Mouse (Mus musculus) hindbrain, embryonic 12.5 days (tissue): ENCODE data around the gene Henmt1. TPM values are rescaled to one million over a fixed set of nuclear protein-coding genes. Genes with fewer than 3 reads are reported as not detected.

ENCODE experiments used
- ATAC-seq: fragments of 200-750 bp; cut with Nextera tagmentation; 2 replicates; pipeline ENCODE4 v1.8.0; 2017; ENCODE audit warnings: moderate TSS enrichment; ENCODE audit not compliant: low FRiP score
- H3K27ac ChIP-seq: fragments of 300-500 bp; sonication (generic); 2 replicates; pipeline ENCODE4 v1.5.1; 2016; ENCODE audit warnings: mild to moderate bottlenecking
- H3K27me3 ChIP-seq: fragments of 300-500 bp; sonication (generic); 2 replicates; pipeline ENCODE4 v1.6.1; 2016; ENCODE audit warnings: mild to moderate bottlenecking
- H3K36me3 ChIP-seq: fragments of 300-500 bp; sonication (generic); 2 replicates; pipeline ENCODE4 v1.6.1; 2016; ENCODE audit warnings: mild to moderate bottlenecking
- H3K4me1 ChIP-seq: fragments of 300-500 bp; sonication (generic); 2 replicates; pipeline ENCODE4 v1.6.1; 2016
- H3K4me2 ChIP-seq: fragments of 300-500 bp; sonication (generic); replicated peaks from 2 replicates; pipeline ENCODE4 v1.6.1; 2016; ENCODE audit warnings: mild to moderate bottlenecking
- H3K4me3 ChIP-seq: fragments of 300-500 bp; sonication (generic); 2 replicates; pipeline ENCODE4 v1.5.1; 2016; ENCODE audit warnings: mild to moderate bottlenecking
- H3K9ac ChIP-seq: fragments of 300-500 bp; sonication (generic); 2 replicates; pipeline ENCODE4 v1.6.1; 2016; ENCODE audit warnings: mild to moderate bottlenecking, moderate library complexity
- H3K9me3 ChIP-seq: fragments of 300-500 bp; sonication (generic); replicated peaks from 2 replicates; pipeline ENCODE4 v1.6.1; 2016; ENCODE audit warnings: mild to moderate bottlenecking
- WGBS: fragments of 180-500 bp; shearing (Covaris S2); methylation state at CpG from one replicate; pipeline ENCODE4 v1.1.7; 2016; 5-methylcytosine and 5-hydroxymethylcytosine counted together
- polyA plus RNA-seq: library from polyadenylated mRNA; unstranded; fragments of >200 nt; fragmentation: Nextera tagmentation; extraction: Ambion mirVana; gene quantifications from 2 replicates; pipeline ENCODE4 v1.2.1, GENCODE M21; 2016

Gene Henmt1
- polyA plus RNA-seq, 1 experiment from 2014 or later = 1.4 TPM

DNA sequence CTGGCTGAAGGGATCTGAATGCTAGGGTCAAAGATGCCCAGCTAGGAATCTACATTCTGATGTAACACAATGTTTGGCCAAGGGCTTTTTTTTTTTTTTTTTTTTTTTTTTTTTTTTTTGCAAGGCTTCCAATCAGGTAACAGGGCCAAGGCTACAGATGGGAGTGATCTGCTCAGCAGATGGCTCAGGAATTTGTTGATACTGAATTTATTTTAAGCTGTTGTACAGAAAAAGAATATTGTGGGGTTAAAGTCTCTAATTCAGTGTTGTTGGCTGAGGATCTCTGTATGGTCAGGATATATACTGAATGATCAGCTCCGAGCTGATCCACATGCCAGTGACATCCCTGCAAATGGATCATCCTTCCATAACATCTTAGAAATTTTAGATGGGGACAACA, 23.7 kb upstream of the Henmt1 start:
- Histone ChIP-seq H3K9ac (no peak overlapping the region), H3K27ac (no peak overlapping the region), H3K4me2 (no peak overlapping the region), H3K4me3 (no peak overlapping the region), H3K27me3 (no peaks in the 10 kb centered on the region), H3K36me3 (no peaks in the 10 kb centered on the region), H3K4me1 (0 out of 2 replicates have a peak, but pooled peaks cover 6% of the 10 kb centered on the region), H3K9me3 (no peaks in the 10 kb centered on the region)
- WGBS = 90% methylated on average over 1 of the region's 1 CpGs
- no peak for ATAC-seq

GRCm38 (mm10) chr3:108916857-108917256, 22.8 kb upstream of the Henmt1 start:
- Histone ChIP-seq H3K27ac (no peak overlapping the region), H3K9me3 (no peaks in the 10 kb centered on the region), H3K27me3 (no peaks in the 10 kb centered on the region), H3K9ac (no peak overlapping the region), H3K36me3 (no peaks in the 10 kb centered on the region), H3K4me2 (no peak overlapping the region), H3K4me1 (0 out of 2 replicates have a peak, but pooled peaks cover 6% of the 10 kb centered on the region), H3K4me3 (no peak overlapping the region)
- 37% methylated on average over 4 of the region's 4 CpGs for WGBS
- no peak for ATAC-seq

- H3K27ac ChIP-seq = no peak overlapping the region
- H3K9me3 ChIP-seq = no peaks in the 10 kb centered on the region
- no peak for ATAC-seq
- no peak overlapping the region for H3K9ac ChIP-seq
- H3K36me3 ChIP-seq = no peaks in the 10 kb centered on the region
- WGBS = 63% methylated on average over 3 of the region's 3 CpGs
- H3K4me3 ChIP-seq = no peak overlapping the region
- no peaks in the 10 kb centered on the region for H3K27me3 ChIP-seq
- no peaks in the 10 kb centered on the region for H3K4me1 ChIP-seq
- no peak overlapping the region for H3K4me2 ChIP-seq
Observed at GRCm38 (mm10) chr3:108917986-108918385, 21.7 kb upstream of the Henmt1 start.

DNA sequence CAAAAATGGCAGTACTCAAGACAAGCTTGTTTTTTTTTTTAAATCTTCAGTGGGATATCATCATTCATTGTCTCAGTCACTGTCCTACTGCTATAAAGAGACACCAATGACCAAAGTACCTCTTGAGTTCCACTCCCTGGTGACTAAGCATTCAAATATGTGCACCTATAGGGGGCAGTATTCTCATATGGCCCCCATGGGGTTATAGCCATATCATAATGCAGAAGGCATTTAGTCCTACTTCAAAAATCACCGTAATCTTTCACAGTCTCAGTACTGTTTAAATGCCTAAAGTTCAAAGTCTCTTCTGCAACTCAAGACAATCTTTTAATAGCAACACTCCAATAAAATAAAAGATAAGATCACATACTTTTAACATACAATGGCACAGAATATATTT, 20.8 kb upstream of the Henmt1 start:
- no peak for ATAC-seq
- Histone ChIP-seq H3K9ac (no peak overlapping the region), H3K4me2 (no peak overlapping the region), H3K27me3 (no peaks in the 10 kb centered on the region), H3K27ac (no peak overlapping the region), H3K9me3 (no peaks in the 10 kb centered on the region), H3K4me1 (no peaks in the 10 kb centered on the region), H3K4me3 (no peak overlapping the region), H3K36me3 (no peaks in the 10 kb centered on the region)
- WGBS = 100% methylated on average over 1 of the region's 1 CpGs

DNA sequence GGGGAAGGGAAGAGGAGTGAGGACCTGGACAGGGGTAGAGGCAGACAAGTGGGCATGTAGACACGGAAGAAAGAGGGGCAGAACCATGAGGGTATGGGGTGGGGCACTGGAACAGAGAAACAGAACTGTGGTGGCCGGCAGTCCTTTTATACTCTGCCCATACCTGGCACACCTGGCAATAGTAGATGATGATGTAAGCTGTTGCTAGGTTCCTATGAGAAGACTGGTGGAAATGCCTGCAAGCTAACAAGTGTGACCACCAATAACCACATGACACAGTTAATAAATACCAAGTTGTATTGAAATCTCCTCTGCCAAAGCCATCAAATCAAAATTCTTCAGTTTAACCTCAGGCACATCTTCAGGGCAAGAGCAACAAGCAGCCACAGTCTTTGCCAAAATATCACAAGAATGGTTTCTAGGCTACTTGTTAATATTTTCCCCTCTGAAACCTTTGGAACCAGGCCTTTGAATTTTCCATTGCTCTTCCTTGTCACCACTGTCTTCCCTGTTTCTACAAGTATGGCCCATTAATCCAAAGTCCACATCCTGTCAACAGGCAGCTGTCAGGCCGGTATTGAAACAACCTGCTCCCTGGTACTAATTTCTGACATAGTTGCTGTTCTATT, 19.1 kb upstream of the Henmt1 start:
- Histone ChIP-seq H3K27ac (no peak overlapping the region), H3K4me3 (no peak overlapping the region), H3K4me2 (no peak overlapping the region), H3K9ac (no peak overlapping the region), H3K9me3 (no peaks in the 10 kb centered on the region), H3K36me3 (no peaks in the 10 kb centered on the region), H3K27me3 (no peaks in the 10 kb centered on the region), H3K4me1 (no peaks in the 10 kb centered on the region)
- WGBS = 91% methylated on average over 3 of the region's 3 CpGs
- no peak for ATAC-seq

DNA sequence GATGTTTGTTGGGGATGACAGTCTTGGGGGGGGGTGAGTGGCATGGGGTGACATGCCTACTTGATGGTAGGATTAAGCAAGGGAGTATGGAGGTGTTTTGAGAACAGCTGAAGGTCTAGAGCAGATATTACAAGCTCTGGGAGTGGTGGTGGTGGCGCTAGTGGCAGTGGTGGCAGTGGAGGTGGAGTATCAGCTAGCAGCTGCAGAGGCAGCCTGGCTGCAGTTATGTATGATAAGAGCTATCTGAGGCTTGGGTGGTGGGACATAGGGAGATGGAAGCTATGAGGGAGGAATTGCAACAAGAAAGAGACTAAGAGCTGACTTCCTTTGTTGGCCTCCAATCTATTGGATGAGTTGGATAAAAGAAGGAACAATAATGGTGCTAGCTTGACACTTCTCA, 17.9 kb upstream of the Henmt1 start:
- Histone ChIP-seq H3K27me3 (no peaks in the 10 kb centered on the region), H3K36me3 (no peaks in the 10 kb centered on the region), H3K4me3 (no peak overlapping the region), H3K27ac (no peak overlapping the region), H3K9me3 (no peaks in the 10 kb centered on the region), H3K4me1 (no peaks in the 10 kb centered on the region), H3K9ac (no peak overlapping the region), H3K4me2 (no peak overlapping the region)
- WGBS = 87% methylated on average over 1 of the region's 1 CpGs
- no peak for ATAC-seq

DNA sequence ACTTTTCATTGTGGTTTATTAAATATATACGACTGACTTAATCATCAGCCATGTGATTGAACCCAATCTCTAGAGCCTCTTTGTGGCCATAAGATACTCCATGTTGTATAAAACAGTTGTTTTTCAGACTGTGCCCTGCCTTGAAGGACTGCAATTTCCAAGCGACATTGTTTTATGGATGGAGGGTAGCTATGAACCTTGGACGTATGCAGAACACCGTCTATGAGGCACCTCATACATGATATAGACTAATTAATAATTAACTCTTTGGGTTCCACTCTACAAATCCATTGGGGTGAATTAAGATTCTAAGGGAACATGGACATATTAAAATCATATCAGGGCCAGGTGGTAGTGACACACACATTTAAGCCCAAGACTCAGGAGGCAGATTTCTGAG, 14.0 kb upstream of the Henmt1 start:
- no peak overlapping the region for H3K4me3 ChIP-seq
- 86% methylated on average over 4 of the region's 4 CpGs for WGBS
- no peak overlapping the region for H3K4me2 ChIP-seq
- H3K4me1 ChIP-seq = no peaks in the 10 kb centered on the region
- no peaks in the 10 kb centered on the region for H3K36me3 ChIP-seq
- H3K27ac ChIP-seq = no peak overlapping the region
- H3K9me3 ChIP-seq = no peaks in the 10 kb centered on the region
- no peak for ATAC-seq
- no peak overlapping the region for H3K9ac ChIP-seq
- no peaks in the 10 kb centered on the region for H3K27me3 ChIP-seq

DNA sequence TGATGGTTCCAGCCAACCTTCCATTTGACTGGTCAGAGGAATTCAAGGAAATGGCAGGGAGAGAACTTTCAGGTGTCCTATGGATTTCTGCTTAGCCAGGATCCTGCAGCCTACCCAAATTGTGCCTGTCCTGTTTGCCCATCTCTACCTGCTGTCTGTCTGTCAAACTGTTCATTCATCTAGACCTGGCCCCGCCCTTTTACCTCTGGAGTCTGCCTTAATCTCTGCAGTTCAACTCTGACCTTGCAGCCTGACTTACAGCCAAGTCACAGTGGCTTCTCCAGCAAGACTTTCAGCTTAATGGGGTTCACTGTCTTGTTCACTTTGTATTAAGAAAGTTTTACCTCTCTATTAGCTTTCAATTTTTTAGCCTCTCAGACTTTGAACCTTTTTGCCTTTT, 13.4 kb upstream of the Henmt1 start:
- H3K27ac ChIP-seq = no peak overlapping the region
- no peaks in the 10 kb centered on the region for H3K36me3 ChIP-seq
- H3K27me3 ChIP-seq = no peaks in the 10 kb centered on the region
- ATAC-seq = no peak
- no peak overlapping the region for H3K4me2 ChIP-seq
- no peak overlapping the region for H3K9ac ChIP-seq
- H3K4me1 ChIP-seq = no peaks in the 10 kb centered on the region
- no peak overlapping the region for H3K4me3 ChIP-seq
- H3K9me3 ChIP-seq = no peaks in the 10 kb centered on the region
- WGBS = 79% methylated on average over 1 of the region's 1 CpGs

- no peaks in the 10 kb centered on the region for H3K9me3 ChIP-seq
- H3K9ac ChIP-seq = no peak overlapping the region
- no peak overlapping the region for H3K4me3 ChIP-seq
- H3K27ac ChIP-seq = no peak overlapping the region
- no peaks in the 10 kb centered on the region for H3K4me1 ChIP-seq
- no peak for ATAC-seq
- WGBS = 95% methylated on average over 6 of the region's 6 CpGs
- no peaks in the 10 kb centered on the region for H3K36me3 ChIP-seq
- H3K4me2 ChIP-seq = no peak overlapping the region
- H3K27me3 ChIP-seq = no peaks in the 10 kb centered on the region
Observed at GRCm38 (mm10) chr3:108933557-108933956, 6.1 kb upstream of the Henmt1 start.

GRCm38 (mm10) chr3:108938691-108939090, 982 bp upstream of the Henmt1 start:
- ATAC-seq = no peak
- no peaks in the 10 kb centered on the region for H3K9me3 ChIP-seq
- 92% methylated on average over 5 of the region's 5 CpGs for WGBS
- H3K9ac ChIP-seq = no peak overlapping the region
- H3K27ac ChIP-seq = no peak overlapping the region
- no peak overlapping the region for H3K4me3 ChIP-seq
- no peaks in the 10 kb centered on the region for H3K4me1 ChIP-seq
- H3K4me2 ChIP-seq = no peak overlapping the region
- no peaks in the 10 kb centered on the region for H3K27me3 ChIP-seq
- H3K36me3 ChIP-seq = no peaks in the 10 kb centered on the region

DNA sequence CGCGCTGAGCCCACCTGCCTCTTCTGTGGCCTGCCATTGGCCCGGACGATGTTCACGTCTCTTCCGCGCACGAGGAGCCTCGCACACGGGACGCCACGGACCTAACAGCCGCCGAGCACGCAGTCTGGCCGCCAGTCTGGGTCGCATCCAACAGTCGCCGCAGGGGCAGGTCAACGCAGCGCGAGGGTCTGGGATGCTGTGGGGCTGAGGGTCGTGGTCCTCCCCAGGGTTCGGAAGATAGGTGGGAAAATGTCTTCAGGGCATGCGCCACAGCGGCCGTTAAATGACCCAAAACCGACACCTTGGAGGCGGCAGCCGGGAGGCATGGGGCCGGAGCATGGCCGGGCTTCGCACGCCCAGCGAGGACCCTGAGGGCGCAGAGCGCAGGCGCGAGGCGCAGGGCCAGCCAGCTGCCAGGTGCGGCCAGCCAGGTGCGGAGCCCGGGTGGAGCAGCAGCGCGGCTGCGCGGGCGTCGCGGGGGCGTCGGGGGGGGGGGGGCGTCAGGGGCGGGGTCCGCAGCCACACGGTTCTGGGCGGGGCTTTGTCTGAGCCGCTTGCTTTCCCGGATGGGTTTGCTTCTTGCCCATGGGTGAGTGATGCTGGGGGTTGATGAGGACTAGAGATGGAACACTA, 444 bp downstream of the Henmt1 start, which contains the start of gene Gm9857:
Gene Gm9857, minus strand, starts transcription at position 445 of the 633 bp plus-strand sequence.
- Histone ChIP-seq H3K4me3 (peak within 1 kb of the TSS; percentile 25), H3K9me3 (no peaks in the 10 kb centered on the region), H3K27ac (no peak within 1 kb of the TSS), H3K36me3 (no peaks in the 10 kb centered on the region), H3K4me2 (peak within 1 kb of the TSS; percentile 53), H3K9ac (no peak within 1 kb of the TSS; the same call in 1 of the 2 replicates), H3K4me1 (no peaks in the 10 kb centered on the region), H3K27me3 (no peaks in the 10 kb centered on the region)
- 65% methylated on average over 45 of the region's 59 CpGs for WGBS
- ATAC-seq = peak; percentile 69

DNA sequence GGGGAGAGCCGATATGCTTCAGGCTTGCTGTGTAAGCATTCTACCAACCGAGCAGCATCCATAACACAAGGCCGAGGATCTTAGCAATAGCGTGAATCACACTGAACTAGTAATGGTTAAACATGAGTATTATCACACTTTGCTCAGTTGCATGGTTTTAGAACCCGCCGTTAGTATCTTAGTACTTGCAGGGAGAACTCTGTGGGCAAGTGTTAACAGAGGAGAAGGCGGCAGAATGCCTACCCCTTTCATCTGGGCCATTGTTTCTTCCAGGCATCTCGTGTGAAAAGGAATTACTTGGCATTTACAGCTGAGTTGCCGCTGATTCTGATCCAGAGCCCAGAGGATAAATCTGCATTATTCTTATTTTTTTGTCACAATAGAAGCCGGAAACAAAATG, 1.3 kb downstream of the Henmt1 start:
- 84% methylated on average over 10 of the region's 10 CpGs for WGBS
- H3K9ac ChIP-seq = no peak overlapping the region
- no peaks in the 10 kb centered on the region for H3K4me1 ChIP-seq
- H3K27ac ChIP-seq = no peak overlapping the region
- no peaks in the 10 kb centered on the region for H3K27me3 ChIP-seq
- H3K9me3 ChIP-seq = no peaks in the 10 kb centered on the region
- no peak overlapping the region for H3K4me2 ChIP-seq
- no peaks in the 10 kb centered on the region for H3K36me3 ChIP-seq
- H3K4me3 ChIP-seq = no peak overlapping the region
- no peak for ATAC-seq

GRCm38 (mm10) chr3:108957976-108958375, 18.3 kb downstream of the Henmt1 start:
- no peak overlapping the region for H3K9ac ChIP-seq
- no peaks in the 10 kb centered on the region for H3K9me3 ChIP-seq
- H3K27me3 ChIP-seq = no peaks in the 10 kb centered on the region
- H3K4me3 ChIP-seq = no peak overlapping the region
- H3K27ac ChIP-seq = no peak overlapping the region
- H3K4me1 ChIP-seq = peaks cover 17% of the 10 kb centered on the region
- no peak for ATAC-seq
- H3K4me2 ChIP-seq = no peak overlapping the region
- no peaks in the 10 kb centered on the region for H3K36me3 ChIP-seq
